Mouse (Mus musculus) 3134 (cell line): ENCODE measurements around the gene Grap.

Source experiments
- DNase-seq: peaks from one replicate; pipeline ENCODE4 v3.0.0-alpha.2; 2011; ENCODE audit warnings: low spot score; ENCODE audit not compliant: insufficient read length; ENCODE audit errors: extremely low read depth

Grap gene

DNA sequence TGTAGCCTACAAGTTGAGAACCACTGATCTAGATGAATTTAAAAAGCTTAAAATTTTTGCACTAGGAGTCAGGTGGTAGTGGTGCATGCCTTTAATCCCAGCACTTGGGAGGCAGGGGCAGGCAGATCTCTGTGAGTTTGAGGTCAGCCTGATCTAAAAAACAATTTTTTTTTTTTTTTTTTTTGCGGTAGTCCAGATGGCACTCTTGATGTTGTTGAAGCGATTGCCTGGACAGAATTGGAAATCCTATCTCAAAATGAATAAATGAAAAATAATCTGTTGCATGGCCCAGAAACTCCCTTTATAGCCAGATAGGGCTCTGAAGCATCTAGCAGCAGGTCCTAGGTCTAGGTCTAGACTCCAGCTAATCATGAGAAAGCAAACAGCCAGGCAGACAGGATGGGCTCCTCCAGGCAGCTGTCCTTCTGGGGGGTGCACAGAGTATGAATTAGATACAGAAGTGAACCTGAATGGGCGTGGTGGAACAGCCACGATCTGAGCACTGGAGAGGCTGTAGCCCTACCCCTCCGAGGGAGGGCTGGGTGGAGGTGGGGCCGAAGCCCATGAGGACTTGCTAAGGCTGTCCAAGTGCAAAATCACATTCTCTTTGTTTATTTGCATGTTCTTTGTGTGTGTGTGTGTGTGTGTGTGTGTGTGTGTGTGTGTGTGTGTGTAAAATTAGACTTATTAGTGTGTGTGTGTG is 3.2 kb downstream of the Grap start:
- no peak for DNase-seq

DNA sequence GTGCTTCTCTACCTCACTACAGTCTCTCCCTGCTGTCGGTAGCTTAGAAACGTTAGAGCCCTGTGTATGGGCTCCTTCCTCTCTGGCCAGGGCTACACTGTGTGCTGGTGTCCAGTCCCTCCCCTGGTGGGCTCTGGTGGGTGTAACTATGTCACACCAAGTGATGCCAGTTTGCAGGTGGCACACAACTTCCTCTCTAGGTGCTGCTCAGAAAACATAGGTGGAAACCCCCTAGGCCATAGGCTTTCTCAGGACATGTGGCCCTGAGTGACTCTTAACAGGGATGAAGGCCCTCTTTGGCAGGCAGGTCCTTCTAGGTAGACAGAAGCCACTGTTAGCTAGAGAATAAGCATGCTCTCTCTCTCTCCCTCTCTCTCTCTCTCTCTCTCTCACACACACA is 4.4 kb downstream of the Grap start:
- no peak for DNase-seq

DNA sequence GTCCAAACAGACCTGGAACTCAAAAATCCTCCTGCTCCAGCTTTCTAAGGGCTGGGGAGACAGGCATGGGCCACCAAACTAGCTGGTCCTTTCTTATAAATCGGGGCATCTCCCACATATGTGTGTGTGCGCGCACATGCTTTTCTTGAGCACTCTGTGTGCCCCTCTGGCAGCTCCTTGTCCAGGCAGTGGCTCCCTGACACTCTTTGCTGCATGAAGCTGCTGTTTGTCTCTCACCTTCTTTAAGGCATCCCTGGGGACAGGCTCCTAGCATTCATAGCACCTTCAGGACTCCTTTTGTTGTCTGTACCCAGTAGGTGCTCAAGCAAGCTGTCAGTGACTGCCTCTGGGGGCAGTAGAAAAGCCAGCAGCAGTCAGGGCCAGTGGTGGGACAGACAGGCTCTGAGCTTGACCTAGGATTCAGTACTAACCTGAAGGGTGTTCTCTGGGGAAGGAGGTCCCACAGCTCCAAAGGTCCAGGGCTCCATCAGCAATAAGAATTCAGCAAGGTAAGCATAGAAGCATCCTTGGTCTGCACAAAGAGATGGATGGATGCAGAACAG is 5.4 kb downstream of the Grap start:
- DNase-seq: no peak

DNA sequence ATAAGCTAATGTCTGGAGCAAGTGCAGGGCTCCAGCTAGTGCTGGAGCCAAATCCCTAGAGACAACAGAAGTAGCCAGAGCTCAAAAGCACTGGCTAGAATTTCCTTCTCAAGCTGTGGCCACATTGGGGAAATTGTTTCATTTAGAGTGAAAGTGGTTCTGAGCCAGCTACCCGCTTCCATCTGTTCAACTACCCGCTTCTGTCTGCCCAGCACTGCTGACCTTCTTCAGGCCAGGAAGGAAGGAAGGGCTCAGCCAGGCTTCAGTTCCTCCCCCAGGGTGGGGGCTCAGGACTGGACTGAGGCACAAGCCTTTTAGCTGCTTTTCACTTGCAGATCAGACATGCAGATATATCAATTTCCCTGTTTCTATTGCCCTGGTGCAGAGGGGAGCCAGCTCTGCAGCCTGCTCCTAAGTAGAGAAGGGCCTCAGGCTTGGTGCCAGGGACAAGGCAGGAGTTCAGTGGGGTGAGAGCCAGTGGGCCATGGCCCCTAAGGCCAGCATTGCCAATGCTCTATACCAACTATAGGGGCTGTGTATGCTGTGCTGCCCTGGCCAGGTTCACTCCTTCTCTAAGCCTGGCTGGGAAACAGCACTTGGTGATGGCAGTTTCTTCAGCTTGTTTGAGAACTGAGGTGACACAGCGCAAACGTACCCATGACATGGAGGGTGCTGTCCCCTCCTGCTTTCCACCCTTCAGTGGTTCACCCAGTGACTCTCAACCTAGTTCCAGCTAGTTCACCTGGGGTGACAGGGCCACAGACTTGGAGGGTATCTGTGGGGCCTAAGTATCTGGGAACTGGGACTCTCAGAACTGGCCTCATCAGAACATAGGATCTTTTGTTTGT is 6.2 kb downstream of the Grap start:
- no peak for DNase-seq

DNA sequence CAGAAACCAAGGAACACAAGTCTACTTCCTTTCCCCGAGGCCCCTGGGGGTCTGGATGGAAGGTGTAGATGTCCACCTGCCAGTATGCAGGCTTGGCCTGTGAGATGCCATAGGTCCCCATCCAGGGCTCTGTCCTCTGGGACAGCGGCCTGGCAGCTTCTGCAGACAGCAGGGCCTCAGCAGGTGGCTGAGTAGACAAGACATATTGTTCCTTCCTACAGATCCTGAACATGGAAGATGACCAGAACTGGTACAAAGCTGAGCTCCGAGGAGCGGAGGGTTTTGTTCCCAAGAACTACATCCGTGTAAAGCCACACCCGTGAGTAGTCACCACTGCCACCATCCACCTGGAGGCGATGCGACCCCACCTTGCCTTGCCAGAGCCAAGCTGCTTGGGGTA is 6.9 kb downstream of the Grap start:
- DNase-seq: no peak

GRCm38 (mm10) chr11:61660806-61661392 is 7.8 kb downstream of the Grap start:
- DNase-seq: no peak

GRCm38 (mm10) chr11:61662189-61662588 is 9.1 kb downstream of the Grap start:
- no peak for DNase-seq

DNA sequence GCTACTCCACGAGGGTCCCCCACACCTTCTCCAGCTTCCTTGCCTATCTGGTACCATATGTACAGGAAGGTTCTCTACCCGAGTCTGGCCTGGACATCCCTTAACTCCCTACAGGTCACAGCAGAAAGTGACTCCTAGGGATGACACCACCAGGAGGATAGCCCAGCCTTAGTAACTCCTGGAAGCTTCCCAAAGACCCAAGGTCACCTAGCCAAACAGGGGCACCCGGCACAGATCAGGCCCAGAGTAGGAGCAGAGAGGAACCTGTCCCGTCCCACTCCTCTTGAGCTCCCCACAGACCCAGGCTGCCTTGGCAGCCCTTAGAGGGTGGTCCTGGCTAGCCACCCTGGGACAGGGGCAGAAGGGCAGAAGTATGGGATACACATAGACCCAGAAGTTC is 12.3 kb downstream of the Grap start:
- DNase-seq: no peak

DNA sequence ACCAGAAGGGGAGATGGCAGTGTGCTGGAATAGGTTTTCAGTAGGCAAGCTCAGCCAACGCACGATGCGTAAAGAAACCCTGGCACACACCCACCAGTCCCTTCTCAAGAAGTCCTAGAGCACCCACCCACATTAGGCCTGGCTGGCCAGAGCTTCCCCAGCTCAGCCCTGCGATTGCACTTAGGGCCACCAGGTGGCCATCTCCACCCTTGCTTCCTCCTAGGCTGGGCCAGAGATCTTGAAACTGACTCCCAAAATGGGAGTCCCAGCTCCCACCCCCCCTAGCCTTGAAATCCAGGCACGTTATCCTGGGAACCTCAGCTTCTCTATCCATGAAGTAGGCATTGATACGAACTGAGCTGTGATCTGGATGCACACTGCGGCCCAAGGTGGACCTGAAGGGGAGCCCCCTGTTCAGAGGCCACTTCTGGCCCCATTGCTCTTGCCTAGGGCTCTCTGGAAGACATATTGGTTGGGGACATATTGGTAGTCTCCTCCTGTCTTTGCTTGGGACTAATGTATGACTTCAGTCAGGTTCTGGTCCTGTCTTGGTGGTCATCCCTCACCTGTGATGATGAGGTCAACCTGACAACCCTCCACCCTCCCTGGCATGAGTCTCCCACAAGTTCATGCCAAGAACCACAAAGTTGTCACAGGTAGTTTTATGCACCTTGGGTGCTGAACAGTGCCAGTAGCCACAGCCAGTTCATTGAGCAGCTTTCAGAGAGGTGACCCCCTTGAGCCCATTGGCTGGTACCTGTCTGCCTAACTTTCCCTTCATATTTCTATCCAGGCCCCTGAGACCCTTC is 13.1 kb downstream of the Grap start:
- DNase-seq: no peak

DNA sequence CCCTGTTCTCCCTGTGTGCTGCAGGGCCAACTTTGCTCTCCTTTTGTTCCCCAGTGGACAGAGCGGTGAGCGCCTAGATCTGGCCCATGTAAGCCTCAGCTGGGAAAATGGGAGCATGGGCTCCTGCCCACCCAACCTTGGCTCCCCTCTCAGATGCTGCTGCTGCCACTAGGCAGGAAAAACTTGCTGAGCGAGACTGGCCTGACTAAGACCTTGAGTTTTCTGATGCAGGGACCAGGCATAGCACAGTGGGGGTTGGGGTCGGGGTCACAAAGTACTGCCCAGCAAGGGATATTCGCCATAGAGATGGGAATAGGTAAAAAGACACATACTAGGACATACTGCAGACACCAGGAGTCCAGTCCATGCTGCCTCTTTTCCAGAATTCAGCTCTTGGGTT is 14.2 kb downstream of the Grap start:
- no peak for DNase-seq

DNA sequence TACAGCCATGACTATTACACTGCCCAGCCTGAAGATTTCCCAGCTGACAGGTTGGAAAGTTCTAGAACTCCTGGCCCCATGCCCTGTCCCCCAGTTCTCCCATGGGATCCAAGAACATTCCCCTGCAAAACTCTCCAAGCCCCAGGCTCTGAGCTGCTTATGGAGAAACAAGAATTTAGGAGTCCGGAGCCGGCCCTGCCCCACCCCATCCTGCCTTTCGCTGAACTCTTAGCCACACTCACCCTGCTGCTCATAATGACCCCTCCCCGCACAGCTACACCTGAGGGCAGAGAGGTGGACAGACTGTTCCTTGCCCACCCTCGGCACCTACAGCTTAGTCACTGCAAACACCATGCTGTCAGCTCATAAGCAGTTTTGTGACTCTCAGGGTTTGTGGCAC is 14.7 kb downstream of the Grap start:
- no peak for DNase-seq

DNA sequence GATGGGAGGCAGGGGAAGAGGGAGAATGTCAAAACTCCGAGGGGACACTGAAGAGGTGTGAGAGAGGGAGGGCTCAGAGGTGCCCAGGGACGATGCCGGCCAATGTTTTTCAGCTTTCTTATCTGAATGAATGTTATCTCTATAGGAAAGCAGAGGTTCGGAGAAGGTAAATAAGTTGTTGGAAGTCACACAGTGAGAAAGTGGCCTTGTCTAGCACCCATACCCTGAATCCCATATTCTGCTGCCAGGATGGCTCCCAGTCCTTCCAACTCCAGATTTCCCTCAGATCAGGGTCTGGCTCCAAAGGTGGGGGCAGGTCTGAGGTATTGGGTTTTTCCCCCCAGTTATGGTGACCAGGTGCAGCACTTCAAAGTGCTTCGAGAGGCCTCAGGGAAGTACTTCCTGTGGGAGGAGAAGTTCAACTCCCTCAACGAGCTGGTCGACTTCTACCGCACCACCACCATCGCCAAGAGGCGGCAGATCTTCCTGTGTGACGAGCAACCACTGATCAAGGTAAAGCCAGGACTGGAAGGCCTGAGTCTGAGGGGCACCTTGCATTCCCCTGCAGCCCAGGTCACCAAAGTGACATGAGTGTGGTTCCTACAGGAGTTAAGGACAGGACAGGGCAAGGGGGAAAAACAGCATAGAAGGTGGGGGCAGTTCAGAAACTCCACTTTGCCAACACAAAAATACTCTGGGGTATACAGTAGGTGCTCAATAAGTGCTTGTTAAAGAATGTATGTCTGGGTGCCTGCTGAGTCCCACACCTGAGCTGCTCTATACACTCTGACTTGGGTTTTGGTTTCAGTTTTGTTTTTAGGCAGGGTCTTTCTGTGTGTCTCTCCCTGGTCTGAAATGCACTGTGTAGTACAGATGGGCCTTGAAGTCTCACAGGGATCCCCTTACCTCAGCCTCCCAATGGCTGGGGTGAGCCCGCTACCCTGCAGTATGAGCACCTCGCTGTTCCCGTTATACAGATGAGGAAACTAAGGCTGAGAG is 16.7 kb downstream of the Grap start:
- no peak for DNase-seq

DNA sequence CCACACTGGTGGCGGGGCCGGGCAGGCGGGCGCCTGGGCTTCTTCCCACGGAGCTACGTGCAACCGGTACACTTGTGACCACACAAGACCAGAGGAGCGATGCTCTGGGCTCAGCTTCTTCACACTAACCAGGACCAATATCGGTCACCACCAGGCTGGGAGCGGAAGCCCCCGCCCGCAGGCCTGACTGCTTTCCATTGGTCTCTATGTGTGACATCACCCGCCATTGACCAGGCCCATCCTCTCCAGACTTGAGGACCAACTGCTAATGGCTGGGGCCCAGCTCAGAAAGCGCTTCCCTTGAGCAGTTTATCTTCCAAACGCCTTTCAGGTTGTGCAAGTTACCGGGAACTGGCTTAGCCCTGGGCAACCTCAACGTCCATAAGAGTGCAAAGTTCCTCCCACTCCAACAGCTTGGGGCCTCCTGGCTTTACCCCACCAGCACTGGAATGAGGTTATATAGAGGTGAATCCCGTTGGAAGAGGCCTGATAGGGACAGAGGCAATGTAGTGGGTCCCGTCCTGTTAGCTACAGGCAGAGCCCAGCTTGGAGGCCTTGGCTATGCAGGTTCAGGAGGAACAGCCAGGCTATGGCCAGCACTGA is 18.8 kb downstream of the Grap start:
- DNase-seq: no peak

DNA sequence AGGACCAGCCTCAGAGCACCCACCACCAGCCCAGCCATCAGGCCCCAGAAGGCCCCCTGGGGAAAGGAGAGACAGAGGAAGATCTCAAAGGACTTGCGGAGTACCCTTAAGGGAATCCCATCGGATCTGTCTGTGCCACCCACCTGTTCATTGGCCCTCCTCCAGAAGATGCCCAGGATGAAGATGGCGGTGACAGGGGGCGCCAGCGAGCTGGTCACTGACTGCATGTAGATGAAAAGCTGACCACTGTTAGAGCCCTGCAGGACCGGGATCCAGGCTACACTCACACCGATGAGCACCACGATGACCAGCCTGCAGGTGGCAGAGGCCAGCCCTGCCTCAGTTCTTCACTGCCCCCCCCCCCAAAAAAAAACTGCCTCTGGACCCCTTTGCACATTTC is 20.6 kb downstream of the Grap start:
- no peak for DNase-seq

DNA sequence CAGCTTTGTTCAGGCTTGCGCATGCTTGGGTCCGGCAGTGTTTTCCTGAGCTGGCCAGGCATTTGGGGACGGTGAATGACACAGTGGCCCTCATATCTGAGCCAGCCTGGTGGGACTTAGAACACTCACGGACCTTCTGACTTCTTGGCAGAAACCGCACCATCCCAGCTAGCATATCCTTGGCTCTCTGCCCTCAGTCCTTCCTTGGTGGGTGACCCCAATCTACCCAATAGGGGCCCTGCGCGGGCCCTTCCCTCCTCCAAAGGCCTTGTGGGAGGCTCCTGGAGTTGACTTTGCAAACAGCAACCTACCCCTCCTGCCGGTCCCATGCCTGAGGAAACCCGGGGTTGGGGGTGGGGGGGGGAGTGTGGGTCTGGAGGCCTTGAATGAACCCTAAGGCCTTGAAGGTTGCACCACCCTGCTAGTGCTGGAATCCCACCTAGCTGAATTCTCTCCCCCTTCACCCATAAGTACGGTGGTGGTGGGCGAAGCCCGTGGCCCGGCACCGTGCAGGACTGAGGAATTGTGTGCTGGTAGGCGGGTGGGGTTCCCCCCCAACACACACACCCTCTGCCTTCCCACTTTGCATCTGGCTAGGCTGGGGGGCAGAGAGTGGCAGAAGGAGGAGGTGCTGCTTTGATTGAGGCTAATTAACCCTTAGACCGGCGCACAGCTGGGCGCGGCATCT is 21.2 kb downstream of the Grap start:
- DNase-seq: no peak

- no peak for DNase-seq
Measured at GRCm38 (mm10) chr11:61674839-61675159, 21.7 kb downstream of the Grap start.

DNA sequence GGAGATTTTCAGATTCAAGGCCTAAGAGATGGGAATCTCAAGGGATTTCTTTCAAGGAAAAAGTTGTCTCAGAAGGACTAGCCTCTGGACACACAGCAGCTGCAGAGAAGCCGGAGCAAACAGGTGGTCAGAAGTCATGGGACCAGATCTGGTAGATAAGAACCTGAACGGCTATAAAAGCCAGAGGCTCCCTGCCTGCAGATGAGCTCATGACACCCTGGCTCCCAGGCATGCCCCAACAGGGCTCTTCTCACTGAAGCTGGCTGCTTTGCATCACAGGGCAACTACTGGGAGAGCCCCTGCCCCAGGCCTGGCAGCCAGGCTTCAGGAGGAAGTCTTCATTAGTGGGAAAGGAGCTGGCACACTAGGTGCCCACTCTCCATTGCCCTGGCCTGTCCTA is 22.3 kb downstream of the Grap start:
- DNase-seq: no peak

GRCm38 (mm10) chr11:61676216-61676854 is 23.3 kb downstream of the Grap start:
- DNase-seq: no peak
